Mouse (Mus musculus): ENCODE data around the gene Npas3. TPM values are rescaled to one million over a fixed set of nuclear protein-coding genes. Genes with fewer than 3 reads are reported as not detected.

The Npas3 gene
- polyA plus RNA-seq (2014; fragmentation: Nextera tagmentation; extraction: Ambion mirVana): 25.9 and 31.5 TPM in 2 replicates

GRCm38 (mm10) chr12:53248101-53248727 is at the start of gene Npas3:
Gene Npas3 (plus strand): TSS chr12:53248677.
- no peaks in the 10 kb centered on the region for H3K36me3 ChIP-seq (replicated peaks; ENCODE audit: control insufficient read depth, insufficient read depth)
- H3K27me3 ChIP-seq (ENCODE audit: control insufficient read depth, insufficient read depth, low read length): peaks cover 8% of the 10 kb centered on the region; the same call in 1 of the 2 replicates
- ATAC-seq (ENCODE audit: low FRiP score) (peak; percentile 80), DNase-seq (ENCODE audit: low spot score) (peak; percentile 66)
- under 1% methylated on average over 55 of the region's 62 CpGs for WGBS
- peak within 1 kb of the TSS; percentile 89 for H3K4me3 ChIP-seq (replicated peaks; ENCODE audit: low read length)
- H3K4me1 ChIP-seq (replicated peaks; ENCODE audit: control insufficient read depth, insufficient read depth, low read length): peaks cover 25% of the 10 kb centered on the region
- peak within 1 kb of the TSS; percentile 97 for H3K9ac ChIP-seq
- H3K27ac ChIP-seq: peak within 1 kb of the TSS; percentile 93
- H3K4me2 ChIP-seq (replicated peaks): peak within 1 kb of the TSS; percentile 85
- H3K9me3 ChIP-seq (ENCODE audit: control insufficient read depth, low read length): no peaks in the 10 kb centered on the region

DNA sequence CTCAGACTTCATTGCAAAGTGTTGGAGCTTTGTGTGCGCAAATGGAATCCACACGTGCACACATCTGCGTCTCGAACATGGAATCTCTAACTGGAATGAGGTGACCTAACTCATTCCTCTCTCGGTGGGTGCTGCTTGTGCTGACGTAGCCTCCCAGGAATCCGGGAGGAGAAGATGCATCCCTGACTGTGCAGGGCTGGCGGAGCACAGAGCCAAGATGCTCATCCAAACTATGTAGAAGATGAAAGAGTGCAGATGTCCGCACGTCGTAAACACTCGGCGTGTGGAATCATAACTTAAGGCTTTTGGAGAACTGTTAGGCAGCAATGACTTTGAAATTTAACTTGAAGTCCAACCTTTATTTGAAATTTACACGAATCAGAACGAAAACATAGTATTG is 31.3 kb upstream of the Npas3 start:
- Histone ChIP-seq H3K9ac (no peak overlapping the region), H3K4me1 (replicated peaks; ENCODE audit: control insufficient read depth, insufficient read depth, low read length) (no peaks in the 10 kb centered on the region), H3K36me3 (replicated peaks; ENCODE audit: control insufficient read depth, insufficient read depth) (no peaks in the 10 kb centered on the region), H3K27ac (no peak overlapping the region), H3K4me3 (replicated peaks; ENCODE audit: low read length) (no peak overlapping the region), H3K27me3 (ENCODE audit: control insufficient read depth, insufficient read depth, low read length) (no peaks in the 10 kb centered on the region), H3K4me2 (replicated peaks) (no peak overlapping the region), H3K9me3 (ENCODE audit: control insufficient read depth, low read length) (no peaks in the 10 kb centered on the region)
- WGBS: 94% methylated on average over 15 of the region's 15 CpGs
- DNase-seq (ENCODE audit: low spot score): no peak
- ATAC-seq (ENCODE audit: low FRiP score): no peak

GRCm38 (mm10) chr12:53222742-53223141 is 25.7 kb upstream of the Npas3 start:
- H3K9me3 ChIP-seq (ENCODE audit: control insufficient read depth, low read length): no peaks in the 10 kb centered on the region; the same call in 1 of the 2 replicates
- no peaks in the 10 kb centered on the region for H3K36me3 ChIP-seq (replicated peaks; ENCODE audit: control insufficient read depth, insufficient read depth)
- H3K9ac ChIP-seq: no peak overlapping the region
- H3K4me3 ChIP-seq (replicated peaks; ENCODE audit: low read length): no peak overlapping the region
- no peaks in the 10 kb centered on the region for H3K27me3 ChIP-seq (ENCODE audit: control insufficient read depth, insufficient read depth, low read length)
- ATAC-seq (ENCODE audit: low FRiP score): no peak
- no peak for DNase-seq (ENCODE audit: low spot score)
- WGBS: 72% methylated on average over 4 of the region's 4 CpGs
- no peak overlapping the region for H3K27ac ChIP-seq
- H3K4me1 ChIP-seq (replicated peaks; ENCODE audit: control insufficient read depth, insufficient read depth, low read length): no peaks in the 10 kb centered on the region
- H3K4me2 ChIP-seq (replicated peaks): no peak overlapping the region

- H3K27ac ChIP-seq: no peak overlapping the region
- no peaks in the 10 kb centered on the region; the same call in 1 of the 2 replicates for H3K9me3 ChIP-seq (ENCODE audit: control insufficient read depth, low read length)
- DNase-seq (ENCODE audit: low spot score) (no peak), ATAC-seq (ENCODE audit: low FRiP score) (no peak)
- no peak overlapping the region for H3K9ac ChIP-seq
- H3K4me3 ChIP-seq (replicated peaks; ENCODE audit: low read length): no peak overlapping the region
- H3K27me3 ChIP-seq (ENCODE audit: control insufficient read depth, insufficient read depth, low read length): no peaks in the 10 kb centered on the region
- H3K36me3 ChIP-seq (replicated peaks; ENCODE audit: control insufficient read depth, insufficient read depth): no peaks in the 10 kb centered on the region
- no peaks in the 10 kb centered on the region for H3K4me1 ChIP-seq (replicated peaks; ENCODE audit: control insufficient read depth, insufficient read depth, low read length)
- no peak overlapping the region for H3K4me2 ChIP-seq (replicated peaks)
- WGBS: 60% methylated on average over 4 of the region's 4 CpGs
These were observed 21.1 kb upstream of the Npas3 start for GRCm38 (mm10) chr12:53227356-53227755.

GRCm38 (mm10) chr12:53229419-53229818 is 19.1 kb upstream of the Npas3 start:
- ATAC-seq (ENCODE audit: low FRiP score): no peak
- WGBS: 80% methylated on average over 2 of the region's 2 CpGs

GRCm38 (mm10) chr12:53246181-53246580 is 2.3 kb upstream of the Npas3 start:
- Histone ChIP-seq H3K36me3 (replicated peaks; ENCODE audit: control insufficient read depth, insufficient read depth) (no peaks in the 10 kb centered on the region), H3K27me3 (ENCODE audit: control insufficient read depth, insufficient read depth, low read length) (peaks cover 8% of the 10 kb centered on the region; the same call in 1 of the 2 replicates), H3K4me3 (replicated peaks; ENCODE audit: low read length) (peak overlapping the region; percentile 89), H3K4me2 (replicated peaks) (peak overlapping the region; percentile 85), H3K27ac (peak overlapping the region; percentile 93; the same call in 1 of the 2 replicates), H3K9me3 (ENCODE audit: control insufficient read depth, low read length) (no peaks in the 10 kb centered on the region), H3K9ac (peak overlapping the region; percentile 93), H3K4me1 (replicated peaks; ENCODE audit: control insufficient read depth, insufficient read depth, low read length) (peaks cover 18% of the 10 kb centered on the region)
- DNase-seq (ENCODE audit: low spot score) (no peak), ATAC-seq (ENCODE audit: low FRiP score) (no peak)
- WGBS: 2% methylated on average over 12 of the region's 12 CpGs

More at GRCm38 (mm10) chr12:53229419-53229818, 19.1 kb upstream of the Npas3 start:
- Histone ChIP-seq H3K4me2 (replicated peaks) (no peak overlapping the region), H3K27me3 (ENCODE audit: control insufficient read depth, insufficient read depth, low read length) (no peaks in the 10 kb centered on the region), H3K4me3 (replicated peaks; ENCODE audit: low read length) (no peak overlapping the region), H3K27ac (no peak overlapping the region), H3K4me1 (replicated peaks; ENCODE audit: control insufficient read depth, insufficient read depth, low read length) (no peaks in the 10 kb centered on the region), H3K9ac (no peak overlapping the region), H3K36me3 (replicated peaks; ENCODE audit: control insufficient read depth, insufficient read depth) (no peaks in the 10 kb centered on the region), H3K9me3 (ENCODE audit: control insufficient read depth, low read length) (no peaks in the 10 kb centered on the region)
- no peak for DNase-seq (ENCODE audit: low spot score)

GRCm38 (mm10) chr12:53246581-53247490 is 1.6 kb upstream of the Npas3 start:
- Histone ChIP-seq H3K36me3 (replicated peaks; ENCODE audit: control insufficient read depth, insufficient read depth) (no peaks in the 10 kb centered on the region), H3K4me2 (replicated peaks) (peak overlapping the region; percentile 85), H3K4me1 (replicated peaks; ENCODE audit: control insufficient read depth, insufficient read depth, low read length) (peaks cover 24% of the 10 kb centered on the region), H3K27me3 (ENCODE audit: control insufficient read depth, insufficient read depth, low read length) (peaks cover 8% of the 10 kb centered on the region; the same call in 1 of the 2 replicates), H3K27ac (peak overlapping the region; percentile 93; the same call in 1 of the 2 replicates), H3K9ac (peak overlapping the region; percentile 93), H3K9me3 (ENCODE audit: control insufficient read depth, low read length) (no peaks in the 10 kb centered on the region), H3K4me3 (replicated peaks; ENCODE audit: low read length) (peak overlapping the region; percentile 89)
- WGBS: under 1% methylated on average over 28 of the region's 28 CpGs
- ATAC-seq (ENCODE audit: low FRiP score) (0 out of 2 replicates have a peak, but pooled peaks have one; percentile 17), DNase-seq (ENCODE audit: low spot score) (no peak)

- H3K9me3 ChIP-seq (ENCODE audit: control insufficient read depth, low read length): no peaks in the 10 kb centered on the region
- no peaks in the 10 kb centered on the region for H3K36me3 ChIP-seq (replicated peaks; ENCODE audit: control insufficient read depth, insufficient read depth)
- under 1% methylated on average over 25 of the region's 25 CpGs for whole genome bisulfite sequencing
- peak overlapping the region; percentile 85 for H3K4me2 ChIP-seq (replicated peaks)
- H3K9ac ChIP-seq: peak overlapping the region; percentile 93
- ATAC-seq (ENCODE audit: low FRiP score) (peak; percentile 19; the same call in 1 of the 2 replicates), DNase-seq (ENCODE audit: low spot score) (peak; percentile 41)
- H3K27me3 ChIP-seq (ENCODE audit: control insufficient read depth, insufficient read depth, low read length): peaks cover 8% of the 10 kb centered on the region; the same call in 1 of the 2 replicates
- peak overlapping the region; percentile 89 for H3K4me3 ChIP-seq (replicated peaks; ENCODE audit: low read length)
- peak overlapping the region; percentile 93 for H3K27ac ChIP-seq
- H3K4me1 ChIP-seq (replicated peaks; ENCODE audit: control insufficient read depth, insufficient read depth, low read length): peaks cover 25% of the 10 kb centered on the region
These were observed 914 bp upstream of the Npas3 start for GRCm38 (mm10) chr12:53247491-53248035.

GRCm38 (mm10) chr12:53248796-53249195 is 319 bp downstream of the Npas3 start:
- WGBS: under 1% methylated on average over 15 of the region's 15 CpGs
- Histone ChIP-seq H3K4me1 (replicated peaks; ENCODE audit: control insufficient read depth, insufficient read depth, low read length) (peaks cover 25% of the 10 kb centered on the region), H3K9ac (peak overlapping the region; percentile 93), H3K27ac (peak overlapping the region; percentile 93), H3K27me3 (ENCODE audit: control insufficient read depth, insufficient read depth, low read length) (peaks cover 8% of the 10 kb centered on the region; the same call in 1 of the 2 replicates), H3K4me3 (replicated peaks; ENCODE audit: low read length) (peak overlapping the region; percentile 89), H3K36me3 (replicated peaks; ENCODE audit: control insufficient read depth, insufficient read depth) (no peaks in the 10 kb centered on the region), H3K4me2 (replicated peaks) (peak overlapping the region; percentile 85), H3K9me3 (ENCODE audit: control insufficient read depth, low read length) (no peaks in the 10 kb centered on the region)
- no peak for ATAC-seq (ENCODE audit: low FRiP score)
- DNase-seq (ENCODE audit: low spot score): peak; percentile 52

All from hindbrain, embryonic 14.5 days (tissue).